Mouse (Mus musculus) thymus, adult 2 months (tissue): Measurements from ENCODE around the gene Cadm3.

Experiments
- CTCF ChIP-seq: fragments of 200-500 bp; IDR thresholded peaks from 2 replicates; pipeline ENCODE4 v1.5.1; 2012; ENCODE audit warnings: mild to moderate bottlenecking, control low read depth, low read length, moderate library complexity, borderline replicate concordance; ENCODE audit not compliant: control insufficient read depth, poor library complexity, insufficient read depth; ENCODE audit errors: extremely low read depth
- POLR2A ChIP-seq: fragments of 200-500 bp; IDR thresholded peaks from 2 replicates; pipeline ENCODE4 v1.6.1; 2012; ENCODE audit warnings: mild to moderate bottlenecking, low read length, control low read depth, moderate library complexity; ENCODE audit not compliant: control insufficient read depth, poor library complexity, insufficient read depth; ENCODE audit errors: extremely low read depth

- no peak for TF ChIP-seq CTCF
- no peak for TF ChIP-seq POLR2A
Measured at GRCm38 (mm10) chr1:173349946-173350345, 17.5 kb downstream of the Cadm3 start.
